17 mouse cellular contexts compared by ENCODE assay signal in the genomic region with DNA sequence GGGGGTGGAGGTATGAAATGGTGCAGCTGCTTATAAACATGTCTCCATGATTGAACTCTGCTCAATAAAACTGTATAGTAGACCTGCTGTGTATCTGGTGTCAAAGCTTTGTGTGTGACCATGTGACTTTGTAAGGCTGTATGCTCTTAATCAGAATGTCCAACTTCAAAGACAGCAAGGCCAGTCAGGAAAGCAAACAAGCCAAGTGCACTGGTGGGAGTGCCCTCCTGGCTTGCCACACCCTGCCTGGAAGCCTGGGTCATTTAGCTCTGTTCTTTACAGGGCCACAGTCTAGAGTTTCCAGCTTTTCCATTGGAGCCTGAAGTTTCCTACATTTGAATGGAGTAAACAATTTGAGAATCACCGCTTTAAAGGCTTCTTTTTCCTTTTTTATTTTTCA.
"Had no signal": no experiment of that assay in that cellular context is flagged by ENCODE, and none has a peak within 500 bp of the region (broad histone marks: within the 10 kb centered on the region; RNA-seq: fewer than 3 reads in every experiment).

No protein-coding gene starts in this region.

- H3K9ac ChIP-seq: liver, embryonic 15.5 days; liver, postnatal 0 days; lung, embryonic 15.5 days; midbrain, embryonic 13.5 days; midbrain, embryonic 15.5 days; neural tube, embryonic 12.5 days had no signal

- H3K4me3 ChIP-seq: liver, embryonic 15.5 days; lung, embryonic 15.5 days; megakaryocyte, embryonic 14.5 days; midbrain, embryonic 13.5 days; midbrain, embryonic 15.5 days; neural tube, embryonic 12.5 days had no signal

- H3K27ac ChIP-seq: liver, embryonic 15.5 days; lung, embryonic 15.5 days; macrophage; midbrain, embryonic 13.5 days; midbrain, embryonic 15.5 days; neural tube, embryonic 12.5 days had no signal

- H3K9me3 ChIP-seq: liver, embryonic 15.5 days; lung, embryonic 15.5 days; midbrain, embryonic 13.5 days; midbrain, embryonic 15.5 days; neural tube, embryonic 12.5 days had no signal

- H3K4me2 ChIP-seq: liver, embryonic 15.5 days; lung, embryonic 15.5 days; midbrain, embryonic 11.5 days; midbrain, embryonic 13.5 days; midbrain, embryonic 15.5 days; neural tube, embryonic 12.5 days had no signal

- H3K36me3 ChIP-seq: liver, embryonic 15.5 days; lung, embryonic 15.5 days; midbrain, embryonic 13.5 days; midbrain, embryonic 15.5 days; neural tube, embryonic 12.5 days had no signal

- DNase-seq: liver, postnatal 0 days; lung, adult 2 months; lung, postnatal 14 days; lung, postnatal 36 days; right cerebral cortex, postnatal 14 days; thymus, adult 2 months; thymus, postnatal 25 days; thymus, postnatal 4 days had no signal

- H3K27me3 ChIP-seq: liver, embryonic 15.5 days; lung, embryonic 15.5 days; midbrain, embryonic 13.5 days; midbrain, embryonic 15.5 days; neural tube, embryonic 12.5 days had no signal

- H3K4me1 ChIP-seq: liver, embryonic 15.5 days; lung, embryonic 15.5 days; megakaryocyte, embryonic 14.5 days; midbrain, embryonic 13.5 days; neural tube, embryonic 12.5 days had no signal

- ATAC-seq: liver, postnatal 0 days; lung, postnatal 0 days; midbrain, embryonic 13.5 days; midbrain, embryonic 15.5 days had no signal
